Mouse (Mus musculus) liver, adult 2 months (tissue): Measurements from ENCODE around the gene Lpcat3. TPM values are rescaled to one million over a fixed set of nuclear protein-coding genes. Genes with fewer than 3 reads are reported as not detected.

ENCODE experiments used
- DNase-seq: peaks from one replicate; pipeline ENCODE4 v3.0.0-alpha.2; 2011; ENCODE audit warnings: low read depth, low spot score; ENCODE audit errors: extremely low read depth
- H3K27ac ChIP-seq: fragments of 200-500 bp; replicated peaks from 2 replicates; pipeline ENCODE4 v1.5.1; 2012; ENCODE audit warnings: low read depth, mild to moderate bottlenecking, control low read depth, inconsistent platforms, low read length; ENCODE audit not compliant: insufficient read depth
- H3K27me3 ChIP-seq: fragments of 200-500 bp; 2 replicates; pipeline ENCODE4 v1.6.1; 2012; ENCODE audit warnings: mild to moderate bottlenecking, moderate library complexity, low read length, inconsistent platforms; ENCODE audit not compliant: control insufficient read depth, insufficient read depth
- H3K36me3 ChIP-seq: fragments of 200-500 bp; 2 replicates; pipeline ENCODE4 v1.6.1; 2012; ENCODE audit warnings: low read length, inconsistent platforms; ENCODE audit not compliant: control insufficient read depth, insufficient read depth
- H3K4me1 ChIP-seq: fragments of 200-500 bp; 2 replicates; pipeline ENCODE4 v1.6.1; 2011; ENCODE audit warnings: low read length; ENCODE audit not compliant: control insufficient read depth, insufficient read depth
- H3K4me3 ChIP-seq: fragments of 200-500 bp; 2 replicates; pipeline ENCODE4 v1.5.1; 2011; ENCODE audit warnings: low read depth, mild to moderate bottlenecking, control low read depth, low read length, moderate library complexity; ENCODE audit not compliant: insufficient read depth
- H3K79me2 ChIP-seq: fragments of 200-500 bp; 2 replicates; pipeline ENCODE4 v1.6.1; 2012; ENCODE audit warnings: inconsistent platforms, mild to moderate bottlenecking, low read length, moderate library complexity; ENCODE audit not compliant: control insufficient read depth, insufficient read depth
- H3K9ac ChIP-seq: fragments of 200-500 bp; 2 replicates; pipeline ENCODE4 v1.6.1; 2012; ENCODE audit warnings: low read depth, mild to moderate bottlenecking, control low read depth, inconsistent platforms, low read length
- CTCF ChIP-seq: fragments of 200-500 bp; IDR thresholded peaks from 2 replicates; pipeline ENCODE4 v1.5.1; 2011; ENCODE audit warnings: low read depth, low read length, control low read depth
- POLR2A ChIP-seq: fragments of 200-500 bp; IDR thresholded peaks from 2 replicates; pipeline ENCODE4 v1.6.1; 2011; ENCODE audit warnings: low read length, control low read depth; ENCODE audit not compliant: insufficient read depth; ENCODE audit errors: extremely low read depth
- WGBS: fragments of 180-500 bp; shearing (Covaris S2); methylation state at CpG from one replicate; pipeline ENCODE4 v1.1.7; 2018; 5-methylcytosine and 5-hydroxymethylcytosine counted together
- polyA plus RNA-seq: library from polyadenylated mRNA; depleted of rRNA; stranded (reverse); fragments of >200 nt; gene quantifications from 2 replicates; pipeline ENCODE4 v1.2.3, GENCODE M21; 2012
- total RNA-seq: library from RNA; depleted of rRNA; stranded (reverse); fragments of >200 nt; gene quantifications from 2 replicates; pipeline ENCODE4 v1.2.3, GENCODE M21; 2014

The Lpcat3 gene
- total and polyA plus RNA-seq, 2 experiments: 72.4 to 188 TPM

DNA sequence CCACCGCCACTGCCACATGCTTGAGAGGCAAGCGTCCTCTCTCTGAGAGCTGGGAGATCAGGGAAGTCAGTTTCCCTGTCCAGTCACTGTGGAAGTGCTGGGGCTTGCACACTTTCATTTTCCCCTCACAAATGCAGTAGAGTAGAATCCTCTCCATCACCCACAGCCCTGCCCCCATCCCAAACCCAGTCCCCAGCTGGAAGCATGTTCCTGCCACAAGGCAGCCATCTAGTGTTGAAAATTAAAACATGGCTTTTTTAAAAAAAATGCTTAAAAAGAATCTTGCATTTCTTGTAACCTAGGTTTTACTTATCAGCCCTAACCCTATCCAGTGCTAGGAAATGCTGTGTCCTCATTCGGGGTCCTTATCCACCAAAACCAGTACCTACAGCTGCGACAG lies 22.8 kb upstream of the Lpcat3 start:
- no peaks in the 10 kb centered on the region for H3K4me1 ChIP-seq
- WGBS: 76% methylated on average over 4 of the region's 4 CpGs

DNA sequence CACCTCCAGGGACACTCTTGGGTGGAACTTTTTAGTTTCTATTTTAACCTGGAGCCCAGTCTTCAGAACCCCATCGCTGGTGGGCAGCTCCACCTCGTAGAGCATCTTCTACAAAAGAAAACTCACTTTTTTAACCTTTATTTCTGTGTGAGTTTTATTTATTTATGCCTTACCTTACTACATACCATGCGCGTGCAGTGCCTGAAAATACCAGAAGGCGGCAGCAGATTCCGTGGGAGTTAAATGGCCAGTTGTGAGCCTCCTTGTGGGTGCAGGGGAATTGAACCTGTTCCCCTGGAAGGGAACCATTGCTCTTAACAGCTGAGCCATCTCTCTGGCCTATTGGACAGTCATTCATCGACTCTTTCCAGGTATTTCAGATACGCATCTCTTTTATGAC lies 21.8 kb upstream of the Lpcat3 start:
- H3K27ac ChIP-seq: no peak overlapping the region
- peak; percentile 58 for DNase-seq

More for the DNA sequence above, 22.8 kb upstream of the Lpcat3 start:
- Histone ChIP-seq H3K79me2 (no peaks in the 10 kb centered on the region), H3K9ac (no peak overlapping the region), H3K27me3 (no peaks in the 10 kb centered on the region), H3K4me3 (no peak overlapping the region), H3K36me3 (no peaks in the 10 kb centered on the region), H3K27ac (no peak overlapping the region)
- DNase-seq: no peak
- TF ChIP-seq POLR2A: no peak
- TF ChIP-seq CTCF: 0 out of 2 replicates have a peak, but pooled peaks have one; percentile 11

DNA sequence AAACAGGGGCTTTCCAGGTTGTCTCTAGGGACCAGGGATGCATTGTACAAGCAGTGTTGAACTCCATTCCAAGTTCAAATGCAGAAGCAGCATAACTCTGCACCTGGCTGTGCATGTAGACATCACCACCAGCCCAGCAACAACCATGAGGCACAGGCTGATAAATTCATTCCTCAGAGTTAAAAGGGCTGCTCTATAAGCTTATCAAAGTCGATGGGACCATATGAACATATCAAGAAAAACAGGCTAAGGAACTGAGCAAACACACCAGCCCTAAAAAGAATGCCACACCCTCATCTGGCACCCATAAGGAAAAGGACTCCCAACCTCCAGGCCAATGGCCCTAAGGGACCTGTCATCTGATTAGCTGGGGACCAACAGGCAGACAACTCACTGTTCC lies 16.4 kb upstream of the Lpcat3 start:
- H3K79me2 ChIP-seq: no peaks in the 10 kb centered on the region
- H3K36me3 ChIP-seq: no peaks in the 10 kb centered on the region
- H3K4me1 ChIP-seq: no peaks in the 10 kb centered on the region
- H3K4me3 ChIP-seq: no peak overlapping the region
- H3K9ac ChIP-seq: no peak overlapping the region
- no peaks in the 10 kb centered on the region for H3K27me3 ChIP-seq
- no peak overlapping the region for H3K27ac ChIP-seq
- TF ChIP-seq CTCF (no peak), POLR2A (no peak)
- no peak for DNase-seq
- 67% methylated on average over 1 of the region's 1 CpGs for WGBS

More for the DNA sequence above, 21.8 kb upstream of the Lpcat3 start:
- Histone ChIP-seq H3K79me2 (no peaks in the 10 kb centered on the region), H3K27me3 (no peaks in the 10 kb centered on the region), H3K4me3 (no peak overlapping the region), H3K9ac (no peak overlapping the region), H3K4me1 (no peaks in the 10 kb centered on the region), H3K36me3 (no peaks in the 10 kb centered on the region)
- TF ChIP-seq CTCF (peak; percentile 79), POLR2A (no peak)
- WGBS: 35% methylated on average over 8 of the region's 8 CpGs

DNA sequence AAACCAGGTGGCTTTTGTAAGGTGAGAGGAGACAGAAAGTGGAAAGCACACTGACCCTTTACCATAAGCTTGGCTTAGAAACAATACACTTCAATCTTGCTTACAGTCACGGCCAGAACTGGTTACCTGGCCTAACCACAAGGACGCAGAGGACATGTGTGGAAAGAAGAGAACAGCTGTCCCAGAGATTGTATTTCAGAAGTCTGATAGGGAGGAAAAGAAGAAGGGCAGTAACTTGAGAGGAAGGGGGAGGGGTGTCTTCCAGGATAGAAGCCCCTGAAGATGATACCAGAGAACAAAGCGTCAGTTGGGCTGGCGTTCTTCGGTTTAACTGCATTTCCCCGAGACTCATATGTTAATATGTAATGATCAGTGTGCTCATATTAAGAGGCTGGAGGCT lies 6.9 kb upstream of the Lpcat3 start:
- 76% methylated on average over 6 of the region's 6 CpGs for WGBS
- Histone ChIP-seq H3K27me3 (no peaks in the 10 kb centered on the region), H3K36me3 (no peaks in the 10 kb centered on the region), H3K9ac (no peak overlapping the region), H3K27ac (no peak overlapping the region), H3K4me3 (no peak overlapping the region), H3K79me2 (no peaks in the 10 kb centered on the region), H3K4me1 (no peaks in the 10 kb centered on the region)
- TF ChIP-seq CTCF: no peak
- no peak for TF ChIP-seq POLR2A
- DNase-seq: no peak

DNA sequence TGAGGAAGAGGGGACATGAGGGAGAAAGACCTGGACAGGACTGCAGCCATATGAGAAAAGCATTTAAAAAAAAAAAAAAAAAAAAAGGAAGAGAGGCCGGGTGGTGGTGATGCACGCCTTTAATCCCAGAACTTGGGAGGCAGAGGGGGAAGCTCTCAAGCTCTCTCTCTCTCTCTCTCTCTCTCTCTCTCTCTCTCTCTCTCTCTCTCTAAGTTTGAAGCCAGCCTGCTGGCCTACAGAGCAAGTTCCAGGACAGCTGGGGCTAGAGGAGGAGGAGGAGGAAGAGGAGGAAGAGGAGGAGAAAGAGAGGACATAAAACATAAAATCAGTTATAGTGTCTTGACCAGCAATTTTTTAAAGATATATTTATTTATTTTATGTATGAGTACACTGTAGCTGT lies 4.8 kb upstream of the Lpcat3 start:
- Histone ChIP-seq H3K4me1 (no peaks in the 10 kb centered on the region), H3K27ac (no peak overlapping the region), H3K27me3 (no peaks in the 10 kb centered on the region), H3K79me2 (peaks cover under 1% of the 10 kb centered on the region; the same call in 1 of the 2 replicates), H3K36me3 (no peaks in the 10 kb centered on the region), H3K4me3 (no peak overlapping the region), H3K9ac (no peak overlapping the region)
- WGBS: 75% methylated on average over 2 of the region's 2 CpGs
- TF ChIP-seq CTCF: no peak
- no peak for TF ChIP-seq POLR2A
- no peak for DNase-seq

DNA sequence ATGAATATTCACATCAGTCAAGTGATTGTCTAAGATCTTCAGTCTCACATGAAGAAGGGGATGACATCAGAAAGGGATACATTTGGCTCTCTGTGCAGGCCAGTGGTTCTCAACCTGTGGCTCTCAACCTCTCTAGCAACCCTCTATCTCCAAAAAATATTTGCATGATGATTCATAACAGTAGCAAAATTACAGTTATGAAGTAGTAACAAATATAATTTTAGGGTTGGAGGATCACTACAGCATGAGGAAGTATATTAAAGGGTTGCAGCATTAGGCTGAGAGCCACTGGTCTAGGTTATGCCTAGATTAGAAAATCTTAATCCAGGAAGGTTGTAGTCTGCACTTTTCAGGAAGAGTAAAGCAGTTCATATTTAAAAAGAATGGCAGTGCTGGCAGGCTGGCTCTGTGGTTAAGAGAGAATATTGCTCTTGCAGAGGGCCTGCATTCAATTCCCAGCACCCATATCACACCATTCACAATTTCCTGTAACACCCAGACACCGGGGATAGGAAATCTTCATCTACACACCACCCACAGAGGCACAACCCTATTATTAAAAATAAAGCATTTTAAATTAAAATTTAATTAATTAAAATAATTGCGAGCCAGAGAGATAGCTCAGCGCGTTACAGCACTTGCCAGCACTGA lies 1.5 kb upstream of the Lpcat3 start:
- Histone ChIP-seq H3K4me1 (peaks cover 15% of the 10 kb centered on the region), H3K9ac (no peak overlapping the region), H3K4me3 (no peak overlapping the region), H3K27ac (no peak overlapping the region), H3K27me3 (no peaks in the 10 kb centered on the region), H3K79me2 (peaks cover 16% of the 10 kb centered on the region; the same call in 1 of the 2 replicates), H3K36me3 (no peaks in the 10 kb centered on the region)
- 93% methylated on average over 4 of the region's 4 CpGs for WGBS
- TF ChIP-seq CTCF: no peak
- no peak for DNase-seq
